Mouse (Mus musculus) heart, adult 11 months (tissue): ENCODE measurements at regions not wholly inside any gene's neighbourhood (a gene's known extent, or its start where the extent isn't known, plus 50 kb on each side); places are given as distances from the start of the nearest gene placed in this dataset.

Source experiments
- DNase-seq: peaks from one replicate; pipeline ENCODE4 v3.0.0; 2022

DNA sequence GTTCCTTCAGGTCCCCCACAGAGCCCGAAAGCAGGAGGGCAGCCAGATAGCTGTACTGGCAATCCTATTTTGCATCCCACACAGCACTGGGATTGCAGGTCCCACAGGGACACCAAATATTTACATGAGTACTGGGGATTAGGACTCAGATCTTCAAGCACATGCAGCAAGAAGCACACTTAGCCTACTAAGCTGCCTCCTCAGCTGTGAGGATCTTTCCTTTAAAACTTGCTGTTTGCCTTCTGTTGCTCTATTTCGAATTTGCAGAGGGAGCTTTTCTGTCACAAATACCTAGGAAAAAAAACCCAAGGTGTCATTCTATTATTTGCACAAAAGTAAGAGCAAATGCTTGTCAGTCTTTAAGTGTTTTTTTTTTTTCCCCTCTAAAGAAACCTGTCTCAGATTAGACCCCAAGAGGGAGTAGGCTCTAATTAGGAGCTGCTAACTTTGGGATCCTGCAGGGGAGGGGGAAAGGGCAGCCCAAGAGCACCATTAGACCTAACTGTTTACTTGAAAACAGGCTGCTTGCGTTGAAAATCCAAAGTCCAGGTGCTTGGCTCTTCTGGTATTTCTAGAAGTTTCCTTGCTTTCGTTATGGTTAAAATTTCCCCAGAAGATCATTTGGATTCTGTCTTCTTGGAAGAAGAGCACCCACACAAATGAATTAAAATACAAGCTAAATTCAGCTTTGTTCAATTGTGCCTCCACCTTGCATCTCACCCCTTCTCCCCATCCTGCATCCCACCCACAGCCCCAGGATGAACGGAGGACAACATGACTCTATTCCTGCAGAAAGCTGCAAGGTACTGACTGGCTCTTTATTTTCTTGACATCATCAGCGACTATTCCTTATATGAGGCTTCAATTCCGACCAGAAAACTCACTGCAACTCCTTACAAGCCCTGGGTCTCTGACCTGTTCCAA, 215.5 kb downstream of the Kcnj2 start:
- no peak for DNase-seq

DNA sequence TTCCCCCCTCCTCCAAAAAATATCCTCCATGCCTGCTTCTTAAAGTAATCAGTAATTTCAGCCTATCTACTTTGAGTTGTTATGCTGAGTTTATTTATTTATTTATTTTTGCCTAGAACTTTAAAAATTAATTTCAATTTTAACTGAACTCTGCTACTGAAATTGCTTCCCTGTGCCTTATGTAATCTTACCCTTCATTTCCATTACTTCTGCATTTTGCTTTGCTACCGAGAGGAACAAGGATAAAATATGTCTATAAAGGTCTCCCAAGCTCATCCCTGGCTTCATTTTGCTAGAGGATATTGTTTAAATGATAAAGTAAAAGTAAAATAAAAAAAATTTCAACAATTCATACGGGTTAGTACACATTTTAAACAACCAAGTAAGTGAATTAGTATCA, 216.3 kb downstream of the Kcnj2 start:
- DNase-seq, result no peak

DNA sequence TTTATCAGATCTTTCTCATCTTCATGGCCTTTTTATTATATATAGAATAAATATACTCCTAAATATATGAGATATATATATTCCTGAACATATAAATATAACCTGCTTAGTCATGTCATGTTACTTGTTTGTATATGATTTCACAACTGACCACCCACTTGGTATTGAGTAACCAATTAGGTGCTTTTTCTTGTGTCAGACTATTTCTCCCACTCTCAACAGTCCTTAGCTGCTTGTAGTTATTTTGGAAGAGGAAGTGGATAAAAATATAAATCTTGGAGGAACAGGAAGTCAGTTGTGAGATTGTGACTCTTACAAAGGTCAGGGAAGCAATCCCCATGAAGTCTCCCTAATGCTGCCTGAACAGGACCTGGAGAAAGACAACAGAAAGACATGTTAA, 224.6 kb downstream of the Kcnj2 start:
- DNase-seq, result no peak

DNA sequence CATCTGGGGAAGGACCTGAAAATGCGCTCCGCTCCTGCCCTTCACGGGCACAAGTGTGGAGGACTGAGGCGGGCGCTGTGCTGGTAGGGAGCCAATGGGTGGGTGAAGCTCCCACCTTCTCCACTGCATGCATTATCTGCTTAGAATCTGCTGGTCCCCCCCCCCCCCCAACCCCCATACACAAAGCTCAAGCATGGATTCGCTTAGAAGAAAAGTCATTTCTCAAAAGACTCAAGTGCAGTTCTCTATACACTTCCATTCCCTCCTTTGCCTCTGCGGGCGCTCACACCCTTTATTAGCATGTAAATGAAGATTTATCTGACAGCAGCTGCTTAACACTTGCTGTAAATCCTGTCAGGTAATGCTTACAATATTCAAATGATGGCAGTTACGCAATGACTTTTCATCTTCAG, 230.4 kb downstream of the Kcnj2 start:
- DNase-seq, result no peak

DNA sequence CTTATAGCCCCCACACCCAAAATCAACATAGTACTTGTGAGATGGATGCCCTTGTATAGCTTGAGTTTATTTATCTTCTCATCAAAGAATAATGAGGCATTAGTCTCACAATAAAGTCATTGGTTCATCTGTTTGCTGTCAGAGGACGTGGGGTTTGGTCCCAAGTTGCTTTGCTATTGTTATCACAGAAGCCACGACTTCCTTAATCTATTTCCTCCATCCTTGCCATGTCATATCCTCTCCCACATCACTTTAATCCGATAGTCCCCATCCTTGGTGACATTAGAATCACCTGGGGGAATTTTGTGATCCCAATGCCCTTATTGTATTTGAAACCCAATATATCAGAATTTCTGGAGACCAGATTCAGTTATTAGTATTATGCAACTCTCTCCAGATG, 246.8 kb downstream of the Kcnj2 start:
- DNase-seq, result no peak

DNA sequence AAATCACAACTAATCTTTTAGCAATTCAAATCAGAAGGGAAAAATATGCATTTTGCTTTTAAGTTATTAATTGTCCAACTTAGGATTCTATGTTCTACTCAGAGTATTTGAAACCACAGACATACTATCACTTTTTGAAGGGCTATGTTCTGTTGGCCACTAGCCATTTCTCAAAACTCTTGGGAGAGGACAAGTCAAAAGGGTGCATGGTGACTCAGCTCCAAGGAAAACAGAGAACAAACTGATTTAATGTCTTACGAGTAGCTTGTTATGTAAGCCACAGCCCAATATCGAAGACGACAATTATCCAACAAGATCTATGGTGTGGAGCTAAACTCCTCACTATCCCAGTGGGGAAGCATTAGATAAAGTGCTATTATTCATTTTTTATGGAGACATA, 247.6 kb downstream of the Kcnj2 start:
- DNase-seq, result peak; percentile 91

DNA sequence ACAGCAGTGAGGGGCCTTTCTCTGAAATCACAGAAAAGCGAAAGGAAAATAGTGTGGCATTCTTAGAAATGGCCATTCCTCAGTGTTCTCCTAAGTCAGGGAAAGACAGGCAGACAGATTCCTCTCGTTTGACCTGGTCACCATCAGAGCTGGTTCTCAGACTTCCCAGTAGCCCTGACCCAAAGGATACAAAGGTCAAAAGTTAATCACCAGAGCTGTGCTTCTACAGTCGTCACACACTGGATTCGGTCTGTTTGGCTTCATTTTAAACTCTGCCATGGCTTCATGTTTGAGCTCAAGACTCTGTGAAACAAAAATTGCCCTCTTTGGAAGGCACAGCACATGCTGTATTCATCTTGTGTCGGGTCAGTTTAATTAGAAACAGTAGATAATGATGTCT, 255.6 kb downstream of the Kcnj2 start:
- DNase-seq, result no peak

DNA sequence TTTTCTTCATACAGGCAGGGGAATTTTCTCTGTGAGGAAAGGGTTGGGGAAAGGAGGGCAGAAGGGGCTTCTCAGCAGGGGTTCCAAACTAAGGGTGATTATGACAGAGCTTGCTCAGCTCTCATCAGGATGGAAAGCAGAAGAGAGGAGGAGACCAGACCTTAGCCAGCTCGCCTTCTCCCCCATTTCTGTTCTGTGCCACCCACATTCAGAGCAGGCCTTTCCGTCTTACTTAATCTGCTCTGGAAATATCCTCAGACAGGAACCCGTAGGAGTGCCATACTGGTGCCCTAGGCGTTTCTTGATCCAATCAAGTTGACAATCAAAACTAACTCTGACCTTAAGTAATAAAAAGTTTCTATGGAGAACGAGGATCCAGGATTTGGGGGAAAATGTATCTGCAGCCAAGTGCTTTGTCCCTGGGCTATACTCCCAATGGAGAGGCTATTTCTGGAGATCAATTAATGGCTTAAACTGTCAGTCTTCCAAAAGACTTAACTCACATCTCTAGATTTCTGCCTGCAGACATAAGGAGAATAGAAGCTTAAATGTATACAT, 258.6 kb downstream of the Kcnj2 start:
- DNase-seq, result peak; percentile 76

DNA sequence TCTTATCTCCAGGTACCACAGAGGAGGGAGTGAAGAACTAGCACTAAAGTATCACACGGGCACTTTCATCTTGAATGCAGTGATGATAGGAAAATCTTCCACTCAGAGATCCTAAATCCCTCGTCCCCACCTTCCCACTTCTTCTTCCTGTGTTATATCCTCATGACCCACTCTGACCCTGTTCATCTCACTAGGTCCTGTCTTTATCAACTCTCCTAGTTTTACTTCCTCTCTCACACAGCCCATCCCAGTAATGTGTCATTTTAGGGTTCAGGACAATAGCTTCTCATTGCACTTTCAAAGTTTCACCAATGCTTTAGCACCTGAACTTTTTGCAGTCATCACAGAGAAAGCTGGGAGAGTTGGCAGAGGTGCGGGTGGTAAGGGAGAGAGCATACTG, 261.0 kb downstream of the Kcnj2 start:
- no peak for DNase-seq

DNA sequence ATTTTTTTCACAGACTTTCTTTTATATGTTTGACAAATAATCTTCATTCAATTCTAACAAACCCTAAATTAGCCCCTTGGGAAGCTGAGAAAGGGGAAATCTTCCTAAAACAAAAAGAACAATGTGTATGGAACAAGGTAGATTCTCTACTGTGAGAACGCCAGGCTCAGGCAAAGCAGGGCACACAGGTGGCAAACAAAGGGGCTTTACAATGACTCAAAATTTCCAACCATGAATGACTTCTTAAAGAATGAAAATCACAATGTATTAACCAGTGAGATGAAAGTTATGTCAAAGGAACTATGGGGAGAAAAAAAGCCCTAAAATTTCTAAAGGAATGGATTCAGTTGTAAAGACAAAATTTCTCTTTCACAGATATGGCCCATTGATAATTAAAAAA, 262.3 kb downstream of the Kcnj2 start:
- DNase-seq, result no peak

DNA sequence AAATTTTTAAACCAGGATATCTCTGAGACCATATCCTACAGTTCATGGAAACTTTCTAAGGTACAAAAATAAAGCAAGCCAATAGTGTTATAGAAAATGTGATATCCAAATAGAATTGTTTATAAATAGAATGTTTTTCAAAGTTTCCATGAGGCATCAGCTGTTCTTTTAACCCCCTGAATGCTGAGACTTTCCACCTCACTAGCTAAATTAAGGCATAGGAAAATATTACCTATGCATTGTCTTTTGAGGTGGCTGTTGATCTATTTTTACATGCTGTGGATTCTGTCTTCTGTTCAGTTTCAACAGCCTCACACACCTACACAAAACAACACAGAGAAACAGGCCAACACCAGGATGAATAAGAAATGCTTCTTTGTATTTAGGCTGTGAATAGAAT, 265.6 kb downstream of the Kcnj2 start:
- no peak for DNase-seq

DNA sequence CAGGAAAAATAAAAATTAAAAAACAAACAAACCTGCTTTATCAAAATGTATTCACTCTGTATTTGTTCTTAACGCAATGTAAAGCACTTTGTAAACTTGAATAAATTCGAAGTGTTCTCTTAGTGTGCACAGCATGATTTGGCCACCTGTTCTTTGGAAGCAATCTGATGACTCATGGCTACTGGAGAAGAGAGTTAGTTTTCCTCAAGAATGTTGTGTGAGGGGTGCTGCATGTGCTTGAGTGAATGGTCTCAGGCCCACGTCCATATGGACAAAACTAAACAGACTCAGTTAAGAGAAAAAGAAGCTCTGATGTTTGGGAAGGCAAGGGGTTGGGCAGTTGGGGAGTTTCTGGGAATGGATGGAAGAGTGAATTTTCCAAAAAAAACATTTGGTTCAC, 267.1 kb downstream of the Kcnj2 start:
- DNase-seq, result no peak

DNA sequence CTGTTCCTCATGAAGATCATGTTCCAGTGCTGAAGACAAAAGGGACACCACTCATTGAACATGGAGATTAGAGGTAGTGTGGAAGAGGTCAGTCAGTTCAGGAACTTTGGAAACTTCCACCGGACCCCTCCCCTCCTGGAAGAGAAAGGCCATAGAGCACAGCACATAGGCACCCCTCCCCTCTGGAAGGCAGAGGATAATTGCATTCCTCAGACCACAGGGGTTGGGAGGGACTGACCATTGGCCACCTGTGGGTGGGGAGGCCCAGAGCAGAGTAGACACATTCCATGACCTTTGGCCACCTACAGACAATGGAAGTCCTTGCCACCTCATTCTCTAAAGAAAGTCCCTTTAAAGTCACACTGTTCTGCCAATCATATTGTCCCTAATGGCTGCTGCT, 281.6 kb downstream of the Kcnj2 start:
- no peak for DNase-seq

DNA sequence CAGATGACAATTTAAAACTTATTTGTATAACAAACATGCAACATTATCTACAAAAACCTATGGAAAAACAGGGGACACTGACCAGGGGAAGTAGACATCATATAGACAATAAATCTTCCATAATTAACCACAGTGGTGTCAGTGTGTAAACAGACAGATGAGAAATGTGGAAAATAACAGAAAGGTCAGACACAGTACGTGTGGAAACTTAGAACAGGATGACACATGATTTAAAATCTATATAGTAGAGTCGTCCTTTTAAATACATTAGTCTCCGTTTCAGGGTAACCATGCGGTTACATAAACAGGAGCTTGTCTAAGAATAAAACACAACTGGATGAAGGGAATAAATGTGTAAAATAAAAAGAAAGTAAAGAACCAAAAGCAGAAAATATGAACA, 284.1 kb downstream of the Kcnj2 start:
- DNase-seq, result no peak

DNA sequence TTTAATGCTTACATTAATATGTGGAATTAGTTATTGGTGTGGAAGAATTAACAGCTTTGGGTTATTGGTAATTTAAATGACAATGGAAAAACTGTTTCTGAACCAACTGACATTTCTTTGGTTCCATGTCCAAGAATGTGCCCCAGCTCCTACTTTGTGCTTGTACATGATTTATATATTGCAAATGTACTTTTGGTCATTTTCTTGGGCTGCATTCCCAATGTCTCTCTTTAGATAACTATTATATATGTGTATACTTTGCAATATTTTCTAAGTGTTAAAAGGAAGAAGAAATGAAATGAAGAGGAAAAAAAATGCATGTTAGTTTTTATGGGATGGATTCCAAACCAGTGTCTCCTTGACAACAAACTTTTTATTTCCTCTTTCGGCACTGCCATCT, 297.4 kb downstream of the Kcnj2 start:
- no peak for DNase-seq

DNA sequence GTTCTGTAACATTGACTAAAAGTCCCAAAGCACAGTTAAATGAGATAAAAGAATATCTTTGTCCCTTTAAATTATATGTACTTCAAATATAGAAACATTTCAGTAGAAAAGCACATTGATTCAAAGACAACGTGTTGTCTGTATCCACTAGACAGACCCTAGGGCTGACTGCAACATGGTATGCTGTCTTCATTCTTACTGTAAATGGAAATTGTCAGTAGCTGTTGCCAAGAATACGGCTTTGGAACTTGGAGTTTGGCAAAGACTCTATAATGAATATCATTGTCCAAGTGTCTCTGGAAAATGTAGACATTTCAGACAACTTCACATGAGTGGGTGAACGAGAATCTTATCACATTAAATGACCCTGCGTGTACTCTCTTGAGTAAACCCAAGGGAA, 311.2 kb downstream of the Kcnj2 start:
- no peak for DNase-seq

DNA sequence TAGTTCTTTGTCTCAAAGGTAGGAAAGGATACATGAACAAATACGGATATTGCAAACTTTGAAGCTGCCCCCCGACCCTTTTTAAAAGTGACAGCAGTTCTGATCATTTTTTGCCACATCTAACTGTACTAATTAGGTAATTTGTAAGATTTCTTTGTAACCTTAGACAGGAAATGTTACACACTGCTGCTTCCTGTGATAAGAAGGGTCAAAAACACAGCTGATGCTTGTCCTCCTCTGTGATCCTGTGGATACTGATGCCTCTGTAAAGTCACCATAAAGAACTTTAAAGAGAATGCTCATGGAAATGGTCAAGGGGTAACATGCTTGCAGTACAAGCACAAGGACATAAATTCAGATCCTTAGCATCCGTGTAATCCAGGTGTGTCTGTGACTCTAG, 313.9 kb downstream of the Kcnj2 start:
- no peak for DNase-seq

DNA sequence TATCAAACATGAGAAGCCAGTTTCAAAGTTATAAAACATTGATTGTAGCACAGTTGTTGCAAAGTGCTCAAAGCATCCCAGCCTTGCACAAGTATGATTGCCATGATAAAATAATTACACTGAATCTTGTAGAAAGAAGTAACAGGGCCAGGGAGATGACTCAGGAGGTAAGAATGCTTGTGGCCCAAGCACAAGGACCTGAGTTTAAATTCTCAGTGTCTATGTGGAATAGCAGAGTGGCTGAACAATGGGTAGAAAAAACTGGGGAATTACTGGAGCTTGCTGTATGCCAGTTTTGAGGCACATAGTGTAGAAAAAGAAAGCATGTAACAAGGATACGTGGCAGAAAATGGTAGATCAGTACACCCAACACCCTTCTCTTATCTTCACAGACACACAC, 332.7 kb downstream of the Kcnj2 start:
- DNase-seq, result no peak

DNA sequence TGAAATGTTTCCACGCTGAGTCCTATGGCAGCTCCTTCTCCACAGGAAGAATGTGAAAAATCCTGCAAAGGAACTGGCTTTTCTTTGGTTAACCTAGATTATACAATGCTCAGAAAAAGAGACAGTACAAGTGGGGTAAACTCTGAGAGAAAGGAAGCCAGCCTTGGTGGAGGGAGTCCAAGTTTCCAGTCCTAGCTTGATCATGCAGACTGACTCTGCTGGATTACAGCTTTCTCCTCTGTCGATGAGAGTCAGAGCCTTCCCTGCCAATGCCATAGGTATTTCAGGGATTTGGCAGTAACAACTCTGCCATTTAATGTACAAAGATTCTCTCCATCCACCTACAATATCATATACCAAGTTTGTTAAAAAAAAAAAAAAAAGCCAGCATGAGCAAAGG, 343.3 kb downstream of the Kcnj2 start:
- no peak for DNase-seq

DNA sequence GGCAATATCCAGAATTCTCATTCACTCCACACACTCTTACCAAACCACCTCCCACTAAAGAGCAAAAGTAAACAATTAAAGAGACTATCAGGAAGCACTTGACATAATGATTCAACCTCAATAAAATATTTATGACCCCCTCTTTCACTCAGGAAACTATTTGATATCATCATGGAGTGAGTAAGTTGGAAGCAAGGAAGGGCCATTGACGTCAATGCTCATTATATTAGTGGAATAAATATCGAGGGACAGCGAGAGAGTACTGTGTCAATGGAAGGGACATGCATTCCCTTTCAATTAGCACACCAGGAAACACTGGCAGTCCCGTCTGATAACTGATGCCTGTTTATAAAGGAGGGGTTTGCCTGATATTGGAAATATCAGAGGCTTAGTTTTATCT, 358.9 kb downstream of the Kcnj2 start:
- no peak for DNase-seq

DNA sequence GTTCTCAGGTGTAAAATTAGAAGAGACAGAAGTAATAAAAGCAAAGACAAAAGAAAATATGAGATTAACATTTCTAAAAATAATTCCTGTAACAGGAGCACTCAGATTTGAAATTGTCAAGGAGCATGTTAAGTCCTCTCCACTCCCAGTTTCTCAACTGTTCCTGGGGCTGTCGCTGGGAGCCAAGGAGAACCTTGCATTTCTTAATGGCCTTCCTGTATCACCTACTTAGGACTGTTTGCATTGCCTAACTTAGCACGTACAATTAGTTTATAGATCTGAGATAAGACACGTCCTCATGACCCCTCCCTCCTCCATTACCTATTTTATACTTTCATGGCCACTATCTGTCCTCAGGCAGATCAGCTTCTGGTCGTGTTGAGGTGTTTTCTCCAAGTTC, 360.8 kb downstream of the Kcnj2 start:
- no peak for DNase-seq

DNA sequence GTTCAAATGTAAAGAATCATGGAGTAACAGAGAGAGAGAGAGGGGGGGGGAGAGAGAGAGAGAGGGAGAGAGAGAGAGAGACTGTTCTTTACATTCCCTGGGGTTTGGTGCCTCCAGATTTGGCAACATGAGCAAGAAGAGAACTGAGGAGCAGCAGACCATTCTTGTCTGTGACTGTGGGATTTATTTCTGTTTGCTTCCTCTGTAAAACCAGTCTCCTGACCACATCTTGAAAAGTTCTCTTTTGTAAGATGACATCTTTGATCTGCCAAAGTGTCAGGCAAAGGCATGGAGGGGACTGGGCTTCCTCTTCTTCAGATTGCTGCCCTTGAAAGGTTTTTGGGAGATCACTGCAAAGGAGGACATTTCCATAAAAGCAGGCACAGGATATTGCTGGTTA, 376.3 kb downstream of the Kcnj2 start:
- no peak for DNase-seq

DNA sequence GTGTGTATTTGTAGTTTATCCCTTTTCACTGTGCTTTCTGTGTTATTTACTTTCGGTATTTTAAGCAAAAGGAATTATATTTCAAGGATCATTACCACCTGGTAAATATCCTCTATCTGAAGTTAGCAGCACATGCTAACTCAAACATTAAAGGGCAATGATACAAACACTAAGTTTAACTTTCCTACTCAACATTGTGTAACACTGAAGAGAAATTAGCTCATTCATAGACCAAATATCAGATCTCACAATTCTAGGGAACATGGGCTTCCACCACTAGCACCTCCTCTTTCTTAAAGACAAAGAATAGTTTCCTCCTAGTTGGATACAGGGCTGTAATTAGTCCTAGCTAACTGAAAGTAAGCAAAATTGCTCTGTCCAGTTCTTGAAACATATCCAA, 377.4 kb downstream of the Kcnj2 start:
- no peak for DNase-seq

DNA sequence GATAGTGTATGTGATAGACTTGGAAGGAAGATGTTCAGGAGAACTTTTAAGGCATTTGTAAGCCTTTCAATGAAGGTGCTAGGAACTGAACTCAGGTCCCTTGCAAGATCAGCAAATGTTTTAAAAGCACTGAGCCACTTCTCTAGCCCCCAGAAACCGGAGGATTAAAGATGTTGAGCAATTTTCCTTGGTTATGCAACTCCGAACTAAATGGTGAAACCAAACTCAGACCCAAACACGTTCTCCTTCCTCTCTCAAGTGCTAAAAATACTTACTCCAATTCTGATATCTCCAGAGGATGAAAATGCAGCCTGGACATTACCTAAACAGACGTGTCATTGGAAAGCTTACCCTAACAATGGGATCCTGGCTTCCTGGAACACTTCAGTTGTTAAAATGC, 378.8 kb downstream of the Kcnj2 start:
- no peak for DNase-seq

DNA sequence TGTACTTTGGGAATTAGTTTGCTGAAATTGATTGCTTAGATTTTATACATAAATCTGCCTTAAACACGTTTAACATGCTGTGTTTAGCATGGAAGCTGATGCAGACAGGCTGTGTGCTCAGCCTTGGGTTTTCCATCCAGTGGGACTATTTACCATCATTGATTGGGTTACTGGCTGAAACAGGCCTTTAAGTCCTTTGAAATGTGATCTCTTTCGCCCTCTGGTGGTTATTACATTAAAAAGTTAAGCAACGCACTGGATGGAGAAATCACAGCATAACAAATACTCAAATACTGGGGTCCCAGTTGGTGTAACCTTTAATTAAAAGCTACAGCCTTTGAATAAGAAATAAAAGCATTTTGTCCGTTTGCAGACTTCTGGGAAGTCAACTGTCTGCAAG, 379.8 kb downstream of the Kcnj2 start:
- DNase-seq, result no peak
